Mouse (Mus musculus): Measurements from ENCODE around the gene Rps19.
"Not testable (repeated sequence)": the region's sequence is repeated elsewhere in the genome, so short reads cannot be mapped to it uniquely, and the experiment has no call there.

DNA sequence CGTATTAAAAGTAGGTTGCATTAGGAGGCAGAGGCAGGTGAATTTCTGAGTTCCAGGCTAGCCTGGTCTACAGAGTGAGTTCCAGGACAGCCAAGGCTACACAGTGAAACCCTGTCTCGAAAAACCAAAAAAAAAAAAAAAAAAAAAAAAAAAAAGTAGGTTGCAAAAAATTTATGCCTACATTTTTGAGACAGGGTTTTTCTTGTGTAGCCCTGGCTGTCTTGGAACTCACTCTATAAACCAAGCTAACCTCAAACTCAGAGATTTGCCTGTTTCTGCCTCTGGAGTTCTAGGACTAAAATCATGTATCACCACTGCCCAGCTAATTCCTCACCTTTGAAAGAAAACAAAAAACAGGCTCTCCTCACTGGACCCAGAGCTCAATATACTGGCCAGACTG is 11.6 kb downstream of the Rps19 start:
- not testable (repeated sequence) for TF ChIP-seq CTCF (IDR thresholded peaks at IDR 0.05; ENCODE audit: low read depth, low read length); GATA1 (IDR thresholded peaks at IDR 0.05; ENCODE audit: borderline replicate concordance, low read length)

Measured in G1E (cell line).